Mouse (Mus musculus): ENCODE measurements at regions not wholly inside any gene's neighbourhood (a gene's known extent, or its start where the extent isn't known, plus 50 kb on each side); places are given as distances from the start of the nearest gene placed in this dataset.

DNA sequence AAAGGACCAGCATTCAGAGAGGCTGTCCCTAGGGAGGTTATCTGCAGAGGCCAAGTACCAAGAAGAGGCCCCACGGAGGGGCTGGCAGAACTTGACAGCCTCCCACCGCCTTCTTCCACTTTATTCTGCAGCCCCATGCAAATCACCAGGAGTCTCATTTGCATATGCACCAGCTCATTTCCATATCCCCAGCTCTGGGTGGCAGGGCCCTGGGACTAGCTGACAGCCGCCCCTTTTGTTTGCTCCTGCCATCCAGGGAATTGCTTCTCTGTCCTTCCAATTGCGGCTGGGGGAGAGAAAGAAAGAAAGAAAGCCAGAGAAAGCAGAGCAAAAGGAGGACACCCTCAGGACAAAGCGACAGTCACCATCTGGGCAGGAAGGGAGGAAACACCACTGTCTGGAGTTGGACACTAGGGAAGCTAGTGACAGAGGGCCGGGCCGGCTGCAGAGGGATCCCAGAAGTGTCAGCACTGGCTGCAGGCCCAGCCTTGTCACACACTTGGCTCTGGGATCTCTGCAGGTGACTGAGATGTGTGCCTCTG, 102.4 kb downstream of the Mn1 start:
- Histone ChIP-seq H3K27ac (ENCODE audit: low read length) (no peak overlapping the region), H3K9me3 (replicated peaks; ENCODE audit: control insufficient read depth, low read length) (no peaks in the 10 kb centered on the region), H3K36me3 (ENCODE audit: control insufficient read depth, insufficient read depth) (no peaks in the 10 kb centered on the region), H3K4me3 (ENCODE audit: low read length) (no peak overlapping the region), H3K4me2 (ENCODE audit: low read depth, low read length) (no peak overlapping the region), H3K27me3 (ENCODE audit: control insufficient read depth, insufficient read depth, low read length) (peaks cover 2% of the 10 kb centered on the region; the same call in 1 of the 2 replicates), H3K4me1 (ENCODE audit: control insufficient read depth, insufficient read depth, low read length) (peaks cover 14% of the 10 kb centered on the region), H3K9ac (ENCODE audit: low read length) (no peak overlapping the region)
- 17% methylated on average over 7 of the region's 7 CpGs for WGBS
- peak; percentile 67; the same call in 1 of the 2 replicates for ATAC-seq (replicated peaks; ENCODE audit: extremely low read depth, insufficient read depth, low FRiP score)

GRCm38 (mm10) chr5:111521866-111522265, 104.7 kb downstream of the Mn1 start:
- ATAC-seq (replicated peaks; ENCODE audit: extremely low read depth, insufficient read depth, low FRiP score), result no peak
- no peak overlapping the region for H3K27ac ChIP-seq (ENCODE audit: low read length)
- H3K36me3 ChIP-seq (ENCODE audit: control insufficient read depth, insufficient read depth), result no peaks in the 10 kb centered on the region
- no peak overlapping the region for H3K4me3 ChIP-seq (ENCODE audit: low read length)
- H3K27me3 ChIP-seq (ENCODE audit: control insufficient read depth, insufficient read depth, low read length), result peaks cover 9% of the 10 kb centered on the region; the same call in 1 of the 2 replicates
- 70% methylated on average over 2 of the region's 2 CpGs for WGBS
- H3K4me2 ChIP-seq (ENCODE audit: low read depth, low read length), result no peak overlapping the region
- H3K9ac ChIP-seq (ENCODE audit: low read length), result no peak overlapping the region
- H3K9me3 ChIP-seq (replicated peaks; ENCODE audit: control insufficient read depth, low read length), result no peaks in the 10 kb centered on the region
- H3K4me1 ChIP-seq (ENCODE audit: control insufficient read depth, insufficient read depth, low read length), result peaks cover 14% of the 10 kb centered on the region

DNA sequence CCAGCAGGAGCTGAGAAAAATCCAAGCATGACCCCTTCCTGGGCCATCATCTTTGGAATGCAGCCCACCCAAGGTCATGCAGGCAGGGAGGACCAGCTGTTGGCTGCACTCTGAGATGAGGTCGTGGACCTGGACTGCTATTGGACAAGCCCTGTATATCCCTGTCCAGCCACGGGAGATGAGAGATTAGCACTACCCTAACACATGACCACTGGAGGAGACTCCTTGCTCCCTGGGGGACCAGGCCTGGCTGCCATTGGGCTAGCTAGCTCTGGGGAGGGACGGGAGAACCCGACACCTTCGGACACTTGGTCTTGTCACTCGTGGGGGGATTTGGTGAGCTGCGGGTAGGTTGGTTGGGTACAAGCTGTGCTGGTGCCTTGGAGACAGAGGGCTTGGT, 105.4 kb downstream of the Mn1 start:
- Histone ChIP-seq H3K4me2 (ENCODE audit: low read depth, low read length) (no peak overlapping the region), H3K4me1 (ENCODE audit: control insufficient read depth, insufficient read depth, low read length) (peaks cover 14% of the 10 kb centered on the region), H3K36me3 (ENCODE audit: control insufficient read depth, insufficient read depth) (no peaks in the 10 kb centered on the region), H3K9ac (ENCODE audit: low read length) (no peak overlapping the region), H3K27me3 (ENCODE audit: control insufficient read depth, insufficient read depth, low read length) (peaks cover 9% of the 10 kb centered on the region; the same call in 1 of the 2 replicates), H3K9me3 (replicated peaks; ENCODE audit: control insufficient read depth, low read length) (no peaks in the 10 kb centered on the region), H3K4me3 (ENCODE audit: low read length) (no peak overlapping the region), H3K27ac (ENCODE audit: low read length) (no peak overlapping the region)
- 0 out of 2 replicates have a peak, but pooled peaks have one; percentile 10 for ATAC-seq (replicated peaks; ENCODE audit: extremely low read depth, insufficient read depth, low FRiP score)
- WGBS, result 42% methylated on average over 7 of the region's 7 CpGs

GRCm38 (mm10) chr5:111527741-111528140, 110.6 kb downstream of the Mn1 start:
- no peak overlapping the region for H3K4me3 ChIP-seq (ENCODE audit: low read length)
- H3K9me3 ChIP-seq (replicated peaks; ENCODE audit: control insufficient read depth, low read length), result no peaks in the 10 kb centered on the region
- 82% methylated on average over 10 of the region's 10 CpGs for WGBS
- no peak overlapping the region for H3K9ac ChIP-seq (ENCODE audit: low read length)
- peaks cover 20% of the 10 kb centered on the region; the same call in 1 of the 2 replicates for H3K27me3 ChIP-seq (ENCODE audit: control insufficient read depth, insufficient read depth, low read length)
- peaks cover 34% of the 10 kb centered on the region for H3K4me1 ChIP-seq (ENCODE audit: control insufficient read depth, insufficient read depth, low read length)
- no peaks in the 10 kb centered on the region for H3K36me3 ChIP-seq (ENCODE audit: control insufficient read depth, insufficient read depth)
- H3K4me2 ChIP-seq (ENCODE audit: low read depth, low read length), result no peak overlapping the region
- no peak overlapping the region for H3K27ac ChIP-seq (ENCODE audit: low read length)
- no peak for ATAC-seq (replicated peaks; ENCODE audit: extremely low read depth, insufficient read depth, low FRiP score)

- no peaks in the 10 kb centered on the region for H3K9me3 ChIP-seq (replicated peaks; ENCODE audit: control insufficient read depth, low read length)
- ATAC-seq (replicated peaks; ENCODE audit: extremely low read depth, insufficient read depth, low FRiP score), result peak; percentile 68
- peaks cover 26% of the 10 kb centered on the region for H3K27me3 ChIP-seq (ENCODE audit: control insufficient read depth, insufficient read depth, low read length)
- H3K4me2 ChIP-seq (ENCODE audit: low read depth, low read length), result 0 out of 2 replicates have a peak overlapping the region, but pooled peaks have one; percentile 10
- H3K4me1 ChIP-seq (ENCODE audit: control insufficient read depth, insufficient read depth, low read length), result peaks cover 37% of the 10 kb centered on the region
- H3K27ac ChIP-seq (ENCODE audit: low read length), result peak overlapping the region; percentile 33
- H3K36me3 ChIP-seq (ENCODE audit: control insufficient read depth, insufficient read depth), result no peaks in the 10 kb centered on the region
- peak overlapping the region; percentile 52; the same call in 1 of the 2 replicates for H3K9ac ChIP-seq (ENCODE audit: low read length)
- WGBS, result 12% methylated on average over 9 of the region's 9 CpGs
- no peak overlapping the region for H3K4me3 ChIP-seq (ENCODE audit: low read length)
Observed at GRCm38 (mm10) chr5:111529096-111529495, 111.9 kb downstream of the Mn1 start.

DNA sequence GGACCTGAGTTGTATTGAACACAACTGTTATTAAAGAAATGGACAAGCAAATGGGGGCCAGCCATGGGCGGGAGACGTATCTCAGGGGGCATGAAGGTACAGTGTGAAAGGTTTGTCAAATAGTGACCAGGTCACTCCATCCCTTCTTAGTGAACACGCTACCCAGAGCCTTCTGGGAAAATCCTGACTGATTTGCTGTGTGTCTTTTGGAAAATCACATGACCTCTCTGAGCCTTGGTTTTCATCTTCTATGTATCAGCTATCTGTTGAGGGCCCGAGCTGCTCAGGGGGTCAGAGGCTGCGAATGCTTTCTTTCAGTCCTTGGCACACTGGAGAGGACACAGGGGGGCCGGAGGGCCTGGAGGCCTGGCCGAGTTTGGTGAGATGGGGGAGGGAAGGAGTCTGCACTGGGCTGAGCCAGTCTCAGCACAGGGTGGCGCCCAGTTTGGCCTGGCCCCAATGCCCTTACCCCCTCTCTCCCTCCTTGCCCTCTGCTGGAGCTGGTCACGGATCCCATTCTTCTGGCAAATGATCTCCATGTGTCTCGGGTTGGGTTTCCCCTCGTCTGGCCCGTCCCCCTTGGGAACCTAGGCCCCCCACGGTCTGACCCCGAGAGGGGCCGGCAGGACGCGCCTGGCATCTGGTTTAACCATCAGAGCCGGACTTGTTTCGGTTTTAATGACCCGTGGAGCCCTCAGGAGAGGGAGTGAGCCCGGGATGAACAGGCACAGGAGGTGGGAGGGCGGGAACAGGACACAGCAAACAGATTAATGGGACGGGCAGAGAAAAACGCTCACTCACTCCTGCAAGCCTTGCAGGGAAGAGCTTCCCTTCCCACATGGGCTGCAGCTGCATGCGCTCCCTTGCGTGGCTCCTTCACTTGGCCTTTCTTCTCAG, 113.7 kb downstream of the Mn1 start:
- WGBS, result 32% methylated on average over 26 of the region's 26 CpGs
- Histone ChIP-seq H3K9ac (ENCODE audit: low read length) (peak overlapping the region; percentile 54), H3K4me3 (ENCODE audit: low read length) (0 out of 2 replicates have a peak overlapping the region, but pooled peaks have one; percentile 13), H3K9me3 (replicated peaks; ENCODE audit: control insufficient read depth, low read length) (no peaks in the 10 kb centered on the region), H3K4me2 (ENCODE audit: low read depth, low read length) (peak overlapping the region; percentile 53), H3K27ac (ENCODE audit: low read length) (peak overlapping the region; percentile 19), H3K36me3 (ENCODE audit: control insufficient read depth, insufficient read depth) (no peaks in the 10 kb centered on the region), H3K27me3 (ENCODE audit: control insufficient read depth, insufficient read depth, low read length) (peaks cover 25% of the 10 kb centered on the region), H3K4me1 (ENCODE audit: control insufficient read depth, insufficient read depth, low read length) (peaks cover 53% of the 10 kb centered on the region)
- ATAC-seq (replicated peaks; ENCODE audit: extremely low read depth, insufficient read depth, low FRiP score), result no peak

GRCm38 (mm10) chr5:111532446-111533035, 115.4 kb downstream of the Mn1 start:
- no peaks in the 10 kb centered on the region for H3K36me3 ChIP-seq (ENCODE audit: control insufficient read depth, insufficient read depth)
- no peak overlapping the region for H3K4me2 ChIP-seq (ENCODE audit: low read depth, low read length)
- H3K9ac ChIP-seq (ENCODE audit: low read length), result no peak overlapping the region
- H3K27ac ChIP-seq (ENCODE audit: low read length), result no peak overlapping the region; the same call in 1 of the 2 replicates
- no peaks in the 10 kb centered on the region for H3K9me3 ChIP-seq (replicated peaks; ENCODE audit: control insufficient read depth, low read length)
- peaks cover 23% of the 10 kb centered on the region for H3K27me3 ChIP-seq (ENCODE audit: control insufficient read depth, insufficient read depth, low read length)
- peak; percentile 24; the same call in 1 of the 2 replicates for ATAC-seq (replicated peaks; ENCODE audit: extremely low read depth, insufficient read depth, low FRiP score)
- H3K4me3 ChIP-seq (ENCODE audit: low read length), result no peak overlapping the region
- H3K4me1 ChIP-seq (ENCODE audit: control insufficient read depth, insufficient read depth, low read length), result peaks cover 59% of the 10 kb centered on the region
- 59% methylated on average over 9 of the region's 9 CpGs for WGBS

GRCm38 (mm10) chr5:111535978-111536377, 118.8 kb downstream of the Mn1 start:
- Histone ChIP-seq H3K4me1 (ENCODE audit: control insufficient read depth, insufficient read depth, low read length) (peaks cover 40% of the 10 kb centered on the region), H3K9ac (ENCODE audit: low read length) (no peak overlapping the region)
- WGBS, result 15% methylated on average over 13 of the region's 13 CpGs

More at GRCm38 (mm10) chr5:111535978-111536377, 118.8 kb downstream of the Mn1 start:
- H3K9me3 ChIP-seq (replicated peaks; ENCODE audit: control insufficient read depth, low read length), result no peaks in the 10 kb centered on the region
- no peak overlapping the region for H3K4me3 ChIP-seq (ENCODE audit: low read length)
- peaks cover 30% of the 10 kb centered on the region for H3K27me3 ChIP-seq (ENCODE audit: control insufficient read depth, insufficient read depth, low read length)
- peak; percentile 87 for ATAC-seq (replicated peaks; ENCODE audit: extremely low read depth, insufficient read depth, low FRiP score)
- no peaks in the 10 kb centered on the region for H3K36me3 ChIP-seq (ENCODE audit: control insufficient read depth, insufficient read depth)
- H3K4me2 ChIP-seq (ENCODE audit: low read depth, low read length), result no peak overlapping the region
- H3K27ac ChIP-seq (ENCODE audit: low read length), result peak overlapping the region; percentile 49
